Mouse (Mus musculus) bone marrow, adult 2 months (tissue): ENCODE measurements around the gene Phb. TPM values are rescaled to one million over a fixed set of nuclear protein-coding genes. Genes with fewer than 3 reads are reported as not detected.

Experiments used
- H3K27ac ChIP-seq: fragments of 200-500 bp; 2 replicates; pipeline ENCODE4 v1.5.1; 2012; ENCODE audit warnings: low read depth, mild to moderate bottlenecking, control low read depth, inconsistent platforms, low read length; ENCODE audit not compliant: control insufficient read depth, poor library complexity, insufficient read depth
- H3K4me1 ChIP-seq: fragments of 200-500 bp; 2 replicates; pipeline ENCODE4 v1.6.1; 2011; ENCODE audit warnings: low read length; ENCODE audit not compliant: control insufficient read depth, insufficient read depth
- H3K4me3 ChIP-seq: fragments of 200-500 bp; replicated peaks from 2 replicates; pipeline ENCODE3; 2011; ENCODE audit warnings: mild to moderate bottlenecking, low read depth, low read length, control low read depth; ENCODE audit not compliant: control insufficient read depth
- CTCF ChIP-seq: fragments of 200-500 bp; IDR thresholded peaks from 2 replicates; pipeline ENCODE4 v1.5.1; 2011; ENCODE audit warnings: low read length, control low read depth; ENCODE audit not compliant: control insufficient read depth, insufficient read depth
- POLR2A ChIP-seq: fragments of 200-500 bp; IDR thresholded peaks from 2 replicates; pipeline ENCODE4 v1.6.1; 2011; ENCODE audit warnings: low read depth, mild to moderate bottlenecking, control low read depth, low read length, borderline replicate concordance; ENCODE audit not compliant: control insufficient read depth
- WGBS: fragments of 180-500 bp; shearing (Covaris S2); methylation state at CpG from one replicate; pipeline ENCODE4 v1.1.7; 2018; 5-methylcytosine and 5-hydroxymethylcytosine counted together
- polyA plus RNA-seq: library from polyadenylated mRNA; stranded (reverse); fragments of >200 nt; gene quantifications from 2 replicates; pipeline ENCODE4 v1.2.4, GENCODE M21; 2011; ENCODE audit warnings: low replicate concordance; ENCODE audit not compliant: missing spikeins, insufficient read depth, insufficient read length

The Phb gene
- polyA plus RNA-seq, 1 experiment = 95.5 TPM

DNA sequence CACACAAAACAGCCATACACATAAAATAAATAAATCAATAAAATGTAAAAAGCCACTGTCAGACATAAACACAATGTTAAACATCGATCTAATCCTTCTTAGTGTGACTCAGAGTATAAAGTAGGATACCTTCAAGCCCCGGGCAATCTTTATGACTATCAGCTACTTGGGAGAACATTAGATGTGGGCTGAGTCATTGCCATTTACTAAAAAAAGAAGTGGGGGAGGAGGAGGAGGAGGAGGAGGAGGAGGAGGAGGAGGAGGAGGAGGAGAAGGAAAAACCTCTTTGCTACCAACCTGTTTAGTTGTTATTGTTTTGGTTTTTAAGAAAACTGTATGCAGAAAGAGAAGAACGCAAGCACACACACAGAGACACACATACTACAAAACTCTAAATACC is 22.8 kb downstream of the Phb start:
- Histone ChIP-seq H3K27ac (peak overlapping the region; percentile 89; the same call in 1 of the 2 replicates), H3K4me3 (no peak overlapping the region), H3K4me1 (peaks cover 7% of the 10 kb centered on the region)
- 37% methylated on average over 3 of the region's 3 CpGs for WGBS
- TF ChIP-seq POLR2A (no peak), CTCF (no peak)

DNA sequence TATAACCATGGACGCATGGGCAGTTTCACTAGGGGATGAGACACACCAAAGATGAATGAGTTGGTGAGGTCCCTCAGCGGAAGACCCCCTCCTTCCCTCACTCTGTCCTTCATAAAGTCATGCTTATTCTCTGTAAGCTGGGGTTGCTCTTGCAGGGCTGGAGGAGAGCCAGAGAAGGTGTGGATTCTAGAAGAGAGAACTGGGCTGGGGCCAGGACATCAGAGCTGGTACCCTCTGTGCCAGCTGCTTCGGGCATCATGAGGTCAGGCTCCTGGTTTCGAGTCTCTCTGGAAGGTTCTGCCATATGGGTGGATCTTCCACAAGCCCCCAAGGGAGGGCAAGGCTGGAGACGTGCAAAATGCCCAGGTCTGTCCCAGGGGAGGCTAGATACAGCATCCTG is 31.8 kb downstream of the Phb start:
- Histone ChIP-seq H3K4me3 (no peak overlapping the region), H3K4me1 (no peaks in the 10 kb centered on the region), H3K27ac (no peak overlapping the region)
- TF ChIP-seq POLR2A = no peak
- TF ChIP-seq CTCF = no peak
- 75% methylated on average over 5 of the region's 5 CpGs for WGBS

DNA sequence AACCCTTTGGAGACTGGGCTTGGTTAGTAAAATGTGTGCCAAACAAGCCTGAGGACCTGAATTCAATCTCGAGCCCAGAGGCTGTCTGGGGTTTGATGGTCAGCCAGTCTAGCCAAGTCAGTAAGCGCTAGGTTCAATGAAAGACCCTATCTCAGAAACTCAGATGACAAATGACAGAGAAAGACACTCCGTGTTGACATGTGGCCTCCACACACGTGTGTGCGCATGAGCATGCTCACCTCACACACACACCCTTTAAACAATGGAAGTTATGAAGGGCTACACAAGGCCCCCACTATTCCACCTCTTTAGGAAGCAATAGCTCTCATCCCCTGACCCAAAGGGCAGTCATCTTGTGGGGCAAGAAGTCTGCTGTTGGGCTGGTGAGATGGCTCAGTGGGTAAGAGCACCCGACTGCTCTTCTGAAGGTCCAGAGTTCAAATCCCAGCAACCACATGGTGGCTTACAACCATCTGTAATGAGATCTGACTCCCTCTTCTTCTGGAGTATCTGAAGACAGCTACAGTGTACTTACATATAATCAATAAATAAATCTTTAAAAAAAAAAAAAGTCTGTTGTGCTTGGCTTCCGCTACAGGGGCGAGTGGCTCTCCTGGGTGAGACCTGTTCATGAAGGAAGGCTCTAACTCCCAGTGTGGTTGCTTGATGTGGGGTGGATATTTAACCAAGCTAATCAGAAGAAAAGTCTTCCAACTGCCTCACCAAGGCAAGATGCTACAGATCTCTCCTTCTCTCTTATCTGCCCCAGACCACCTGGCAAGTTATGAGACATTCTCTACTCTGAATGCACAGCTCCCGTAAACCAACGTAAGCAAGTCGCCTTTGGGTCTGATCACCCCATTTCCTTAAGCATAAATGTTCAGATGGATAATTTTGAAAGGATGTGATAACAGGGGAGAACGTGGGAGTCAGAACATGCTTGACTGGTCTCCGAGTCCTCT is 34.3 kb downstream of the Phb start:
- Histone ChIP-seq H3K4me3 (no peak overlapping the region), H3K27ac (peak overlapping the region; percentile 17; the same call in 1 of the 2 replicates), H3K4me1 (peaks cover 2% of the 10 kb centered on the region; the same call in 1 of the 2 replicates)
- 72% methylated on average over 13 of the region's 13 CpGs for WGBS
- TF ChIP-seq POLR2A (no peak), CTCF (no peak)

DNA sequence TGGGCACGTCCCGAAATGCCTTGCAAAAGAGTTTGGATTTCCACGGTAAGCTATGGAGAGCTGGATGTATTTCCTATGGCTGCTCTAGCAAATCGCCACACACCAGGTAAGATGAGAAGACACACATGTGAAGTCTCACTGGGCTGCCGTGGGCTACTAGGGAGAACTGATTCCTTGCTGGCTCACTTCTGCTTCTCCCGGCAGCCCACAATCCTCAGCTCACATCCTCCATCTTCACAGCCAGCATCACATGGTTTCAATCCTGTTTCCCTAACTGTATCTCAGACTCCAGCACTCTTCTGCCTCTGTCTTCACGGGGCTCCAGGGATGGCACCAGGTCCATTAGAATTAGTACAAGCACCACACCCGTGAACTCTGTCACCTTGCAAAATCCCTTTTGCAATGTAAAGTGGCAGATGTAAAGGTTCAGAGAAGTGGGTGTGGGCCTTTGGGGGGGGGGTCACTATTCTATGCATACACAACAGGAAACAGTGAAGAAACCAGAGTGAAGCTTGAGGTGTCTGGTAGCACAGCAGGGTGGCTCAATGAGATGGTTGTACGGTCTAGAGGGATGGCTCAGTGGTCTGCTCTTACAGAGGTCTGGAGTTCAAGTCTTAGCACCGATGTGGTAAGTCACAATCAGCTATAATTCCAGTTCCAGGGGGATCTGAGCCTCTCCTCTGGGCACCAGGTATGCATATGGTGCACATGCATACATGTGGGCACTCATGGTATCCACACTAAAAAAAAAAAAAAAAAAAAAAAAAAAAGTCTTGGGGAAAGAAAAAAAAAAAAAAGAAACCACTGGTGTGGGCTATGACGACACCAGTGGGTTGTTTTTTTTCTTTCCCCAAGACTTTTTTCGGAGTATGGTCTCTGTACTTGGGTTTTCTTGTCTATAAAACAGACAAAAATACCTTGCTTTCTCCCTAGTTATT is 37.5 kb downstream of the Phb start:
- H3K27ac ChIP-seq = peak overlapping the region; percentile 28; the same call in 1 of the 2 replicates
- 69% methylated on average over 12 of the region's 12 CpGs for WGBS
- H3K4me3 ChIP-seq = peak overlapping the region; percentile 22
- H3K4me1 ChIP-seq = peaks cover 2% of the 10 kb centered on the region; the same call in 1 of the 2 replicates
- TF ChIP-seq CTCF (no peak), POLR2A (no peak)

DNA sequence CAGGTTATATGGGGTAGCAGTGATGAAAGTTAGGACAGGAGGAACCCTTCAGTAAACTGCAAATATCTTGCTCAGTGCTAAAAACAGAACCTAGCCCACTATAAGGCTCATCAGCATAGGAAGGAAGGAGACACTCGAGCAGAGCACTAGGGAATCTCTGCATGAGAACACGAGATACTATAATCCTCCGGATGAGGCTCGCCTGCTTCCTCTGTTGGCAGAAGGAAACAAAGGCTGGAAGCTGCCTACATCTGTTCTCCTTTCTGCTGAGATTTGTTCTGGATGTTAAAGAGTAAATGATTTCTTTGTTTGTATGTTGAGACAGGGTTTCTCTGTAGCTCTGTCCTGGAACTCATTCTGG is 38.2 kb downstream of the Phb start:
- Histone ChIP-seq H3K4me3 (no peak overlapping the region), H3K4me1 (peaks cover 2% of the 10 kb centered on the region; the same call in 1 of the 2 replicates), H3K27ac (no peak overlapping the region)
- no peak for TF ChIP-seq CTCF
- 60% methylated on average over 4 of the region's 4 CpGs for WGBS

DNA sequence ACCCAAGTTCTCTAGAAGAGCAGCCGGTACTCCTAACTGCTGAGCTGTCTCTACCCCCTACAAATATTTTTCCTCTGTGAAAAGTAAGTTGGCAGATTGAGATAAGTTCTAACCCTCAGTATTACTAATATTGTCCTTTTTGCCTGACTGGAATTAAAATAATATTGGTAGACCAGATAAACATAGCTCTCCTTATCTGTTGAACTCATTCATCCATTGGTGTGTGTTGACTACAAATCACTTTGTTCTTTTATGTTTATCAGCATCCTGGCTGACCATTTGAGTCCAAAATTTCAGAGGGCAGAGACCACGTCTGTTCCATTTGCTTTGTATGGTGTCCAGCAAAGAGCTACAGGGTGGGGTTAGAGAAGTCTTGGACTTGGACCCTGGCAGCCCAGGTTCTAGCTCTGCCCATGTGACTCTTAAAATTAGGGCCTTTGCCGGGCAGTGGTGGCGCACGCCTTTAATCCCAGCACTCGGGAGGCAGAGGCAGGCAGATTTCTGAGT is 42.8 kb downstream of the Phb start:
- no peak overlapping the region for H3K4me3 ChIP-seq
- H3K27ac ChIP-seq = no peak overlapping the region
- WGBS = 79% methylated on average over 6 of the region's 6 CpGs
- TF ChIP-seq CTCF = no peak
- H3K4me1 ChIP-seq = no peaks in the 10 kb centered on the region; the same call in 1 of the 2 replicates

DNA sequence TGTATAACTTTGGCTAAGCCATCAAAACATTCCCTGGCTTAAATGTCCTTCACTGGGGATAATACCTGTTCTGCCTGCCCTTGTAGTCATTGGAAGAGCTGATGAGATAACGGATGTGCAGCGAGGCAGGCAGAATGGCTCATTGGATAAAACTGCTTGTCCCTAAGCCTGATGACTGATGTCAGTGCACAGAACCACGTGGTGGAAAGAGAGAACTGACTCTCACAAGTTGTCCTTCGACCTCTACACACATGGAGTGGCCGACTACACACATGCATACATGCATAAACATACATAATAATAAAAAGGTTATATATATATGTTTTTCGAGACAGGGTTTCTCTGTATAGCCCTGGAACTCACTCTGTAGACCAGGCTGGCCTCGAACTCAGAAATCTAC is 43.7 kb downstream of the Phb start:
- Histone ChIP-seq H3K4me3 (no peak overlapping the region), H3K27ac (no peak overlapping the region), H3K4me1 (no peaks in the 10 kb centered on the region; the same call in 1 of the 2 replicates)
- no peak for TF ChIP-seq CTCF
- no peak for TF ChIP-seq POLR2A
- 80% methylated on average over 7 of the region's 7 CpGs for WGBS

DNA sequence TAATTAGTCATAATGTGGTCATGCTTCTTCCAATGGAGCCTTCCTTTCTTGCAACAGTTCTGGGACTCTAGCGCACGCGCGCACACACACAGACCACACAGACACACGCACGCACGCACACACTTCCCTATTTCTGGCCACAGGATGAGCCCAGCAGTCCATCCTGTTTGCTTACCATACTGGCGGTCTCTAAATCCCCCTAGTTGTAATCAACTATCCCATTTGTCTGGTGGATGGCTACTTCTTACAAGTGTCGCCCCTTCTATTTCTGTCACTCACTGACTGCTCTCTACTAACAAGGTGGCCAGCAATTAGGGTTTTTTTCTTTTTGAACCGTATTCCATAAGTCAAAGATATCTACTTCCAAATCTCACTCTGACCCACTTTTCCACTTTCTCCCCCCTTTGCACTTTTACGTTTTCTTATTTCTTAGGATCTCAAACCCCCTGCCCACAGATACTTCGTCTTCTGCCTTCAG is 45.4 kb downstream of the Phb start:
- TF ChIP-seq POLR2A = no peak
- no peak for TF ChIP-seq CTCF
- Histone ChIP-seq H3K4me1 (peaks cover 2% of the 10 kb centered on the region; the same call in 1 of the 2 replicates), H3K4me3 (peak overlapping the region; percentile 42), H3K27ac (peak overlapping the region; percentile 83; the same call in 1 of the 2 replicates)
- WGBS = 2% methylated on average over 12 of the region's 12 CpGs
